8 mouse cellular contexts compared by ENCODE assay signal in the genomic region with DNA sequence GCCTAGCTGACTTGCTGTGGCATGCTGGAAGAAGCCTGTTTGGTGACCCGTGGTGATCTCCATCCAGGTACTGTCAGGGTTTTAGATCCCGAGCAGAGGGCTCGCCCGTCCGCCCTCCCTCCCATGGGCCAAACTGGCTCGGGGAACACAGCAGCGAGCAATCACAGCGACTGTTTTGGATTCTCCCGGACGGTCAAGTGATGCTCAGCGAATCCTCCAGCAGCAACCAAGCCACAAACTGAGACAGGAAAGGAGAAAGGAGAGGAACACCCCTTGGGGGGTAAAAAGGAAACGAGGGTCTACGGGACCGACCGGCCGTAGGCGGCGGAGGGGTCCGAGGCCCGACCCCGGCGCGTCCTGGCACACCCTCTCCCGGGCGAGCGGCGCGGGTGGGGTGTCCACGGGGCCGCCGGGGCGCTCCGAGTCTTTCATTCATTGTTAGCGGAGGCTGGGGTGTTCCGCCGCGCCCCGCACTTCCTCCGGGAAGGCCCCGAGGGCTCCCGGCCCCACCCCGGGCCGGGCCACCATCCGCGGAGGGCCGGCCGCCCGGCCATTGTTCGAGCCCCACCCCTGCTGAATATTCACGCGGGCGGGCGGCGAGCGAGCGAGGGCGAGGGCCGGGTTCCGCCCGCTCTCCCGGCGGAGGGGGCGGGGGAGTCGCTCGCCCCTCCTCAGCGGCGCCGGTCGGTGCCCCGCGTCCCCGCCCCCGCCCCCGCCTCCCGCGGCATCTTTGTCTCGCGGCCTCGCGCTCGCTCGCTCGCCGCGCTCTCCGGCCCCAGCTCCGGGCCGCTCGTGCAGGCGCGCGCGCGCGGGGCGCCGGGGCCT. TPM values are rescaled to one million over a fixed set of nuclear protein-coding genes. Genes with fewer than 3 reads are reported as not detected.
DNase-seq lines count a peak whose midpoint lies in the region; ATAC-seq and TF ChIP-seq lines count a peak whose summit lies in the region.

TSS of gene Map4k4 (plus strand) at position 733 of the 825 bp plus-strand sequence.

- no peaks in the 10 kb centered on the region for H3K27me3 ChIP-seq in embryonic facial prominence, embryonic 13.5 days
- H3K27me3 ChIP-seq in midbrain, postnatal 0 days (ENCODE audit: insufficient read depth, low read length): no peaks in the 10 kb centered on the region

- H3K27ac ChIP-seq in embryonic facial prominence, embryonic 13.5 days: peak within 1 kb of the TSS; percentile 98
- H3K27ac ChIP-seq in midbrain, postnatal 0 days (ENCODE audit: low read depth, low read length): peak within 1 kb of the TSS; percentile 100

- no peak for TF ChIP-seq CTCF in midbrain, postnatal 0 days (IDR thresholded peaks at IDR 0.05)

- peaks cover 38% of the 10 kb centered on the region for H3K4me1 ChIP-seq in embryonic facial prominence, embryonic 13.5 days
- H3K4me1 ChIP-seq in midbrain, postnatal 0 days (ENCODE audit: insufficient read depth, low read length): peaks cover 11% of the 10 kb centered on the region; the same call in 1 of the 2 replicates

- WGBS in embryonic facial prominence, embryonic 13.5 days: under 1% methylated on average over 83 of the region's 97 CpGs
- 3% methylated on average over 55 of the region's 97 CpGs for WGBS in midbrain, postnatal 0 days

- peak; percentile 53 to 70 for DNase-seq in left cerebral cortex, adult 18-20 months (ENCODE audit: low spot score in 2 of 2)
- no peak for DNase-seq in left cerebral cortex, adult 11 months (ENCODE audit: low spot score)
- peak; percentile 77 for DNase-seq in heart, adult 8-10 months (ENCODE audit: low spot score)
- peak; percentile 57 to 62 for DNase-seq in kidney, adult 8-10 months
- peak; percentile 78 for DNase-seq in liver
- DNase-seq in midbrain, postnatal 0 days (ENCODE audit: low spot score): peak; percentile 83
- DNase-seq in spleen, postnatal 14 days (ENCODE audit: low spot score in 2 of 2): peak; percentile 44 to 48

- ATAC-seq in embryonic facial prominence, embryonic 13.5 days (ENCODE audit: insufficient number of reproducible peaks, insufficient read depth, low FRiP score, low TSS enrichment, low read depth): peak; percentile 78
- peak; percentile 81 for ATAC-seq in midbrain, postnatal 0 days (ENCODE audit: low FRiP score)

- peak within 1 kb of the TSS; percentile 82 for H3K4me2 ChIP-seq in embryonic facial prominence, embryonic 13.5 days
- H3K4me2 ChIP-seq in midbrain, postnatal 0 days (ENCODE audit: low read depth, low read length, poor library complexity, severe bottlenecking): peak within 1 kb of the TSS; percentile 92

- H3K4me3 ChIP-seq in embryonic facial prominence, embryonic 13.5 days: peak within 1 kb of the TSS; percentile 95
- peak within 1 kb of the TSS; percentile 96 for H3K4me3 ChIP-seq in midbrain, postnatal 0 days (ENCODE audit: low read depth, low read length)

- H3K9ac ChIP-seq in embryonic facial prominence, embryonic 13.5 days: peak within 1 kb of the TSS; percentile 100
- peak within 1 kb of the TSS; percentile 100 for H3K9ac ChIP-seq in midbrain, postnatal 0 days (replicated peaks; ENCODE audit: low read length, poor library complexity, severe bottlenecking)

- peaks cover 12% of the 10 kb centered on the region for H3K36me3 ChIP-seq in embryonic facial prominence, embryonic 13.5 days
- no peaks in the 10 kb centered on the region for H3K36me3 ChIP-seq in midbrain, postnatal 0 days (ENCODE audit: insufficient read depth, low read length)

- H3K9me3 ChIP-seq in embryonic facial prominence, embryonic 13.5 days: no peaks in the 10 kb centered on the region
- H3K9me3 ChIP-seq in midbrain, postnatal 0 days (ENCODE audit: low read length): no peaks in the 10 kb centered on the region

RNA-seq across cellular contexts. Expression of gene Map4k4, which starts in this region (rescaled TPM):
- 10 to 100 TPM; 87.1 to 95.0 TPM for total RNA-seq in left cerebral cortex, adult 18-20 months (2021)
- polyA plus RNA-seq in embryonic facial prominence, embryonic 13.5 days (2015; fragmentation: Nextera tagmentation; extraction: Ambion mirVana): 42.8 and 56.6 TPM in 2 replicates
- total RNA-seq in heart, adult 8-10 months (2022): 100 to 1,000 TPM in 3 of 4 experiments, 10 to 100 TPM in 1; 98.5 to 135 (median 109) TPM
- 185 and 191 TPM in 2 replicates for total RNA-seq in midbrain, postnatal 0 days (2014; rRNA removed)
- 16.0 and 30.6 TPM in 2 replicates for polyA plus RNA-seq in midbrain, postnatal 0 days (2015; fragmentation: Nextera tagmentation; extraction: Ambion mirVana)
